In the genomic region with DNA sequence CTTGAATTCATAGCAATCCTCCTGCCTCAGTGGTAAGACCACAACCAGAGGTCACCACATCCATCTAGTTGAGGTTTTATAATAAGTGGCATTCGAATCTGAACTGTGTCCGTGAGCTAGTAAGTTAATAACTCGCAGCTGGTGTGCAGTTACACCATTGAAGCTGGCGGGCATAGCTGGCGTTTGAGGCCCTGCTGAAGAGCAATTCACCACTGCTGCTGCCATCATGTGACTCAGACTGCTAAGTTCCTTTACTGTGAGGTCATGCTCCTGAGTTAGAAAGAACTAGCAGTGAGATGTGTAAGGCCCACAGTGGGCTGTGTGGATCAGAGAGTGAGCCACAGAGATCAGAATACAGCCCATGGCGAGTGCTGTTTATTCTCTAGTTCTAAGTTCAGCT, we compare ENCODE assay signal across 10 mouse cellular contexts. TPM values are rescaled to one million over a fixed set of nuclear protein-coding genes. Genes with fewer than 3 reads are reported as not detected.
DNase-seq lines count a peak whose midpoint lies in the region; ATAC-seq lines count a peak whose summit lies in the region.
"Had no signal": no experiment of that assay in that cellular context is flagged by ENCODE, and none has a peak within 500 bp of the region (broad histone marks: within the 10 kb centered on the region; RNA-seq: fewer than 3 reads in every experiment).

No protein-coding gene starts in this region.

- H3K9ac ChIP-seq in forebrain, embryonic 11.5 days (ENCODE audit: low read length): no peak overlapping the region
- H3K9ac ChIP-seq in forebrain, embryonic 15.5 days (replicated peaks): no peak overlapping the region
- no peak overlapping the region for H3K9ac ChIP-seq in hindbrain, embryonic 13.5 days
- H3K9ac ChIP-seq: kidney, embryonic 15.5 days had no signal

- H3K4me2 ChIP-seq in forebrain, embryonic 11.5 days (ENCODE audit: low read depth, low read length, severe bottlenecking): no peak overlapping the region
- no peak overlapping the region for H3K4me2 ChIP-seq in forebrain, embryonic 15.5 days (replicated peaks)
- H3K4me2 ChIP-seq in hindbrain, embryonic 13.5 days: no peak overlapping the region
- H3K4me2 ChIP-seq: kidney, embryonic 15.5 days had no signal

- ATAC-seq in forebrain, embryonic 11.5 days (replicated peaks; ENCODE audit: low FRiP score): no peak
- ATAC-seq in forebrain, embryonic 15.5 days (replicated peaks): no peak
- no peak for ATAC-seq in hindbrain, embryonic 13.5 days (ENCODE audit: low FRiP score)

- intact Hi-C loops in gastrocnemius, postnatal 14 days (cut with DNase I; ENCODE audit: low total_unique reads): no loop called here
- intact Hi-C loops in heart, postnatal 36 days (cut with DNase I): no loop called here

- peak; percentile 30 for DNase-seq in forebrain, embryonic 11.5 days (ENCODE audit: low spot score)
- peak; percentile 52 for DNase-seq in gastrocnemius, postnatal 14 days
- DNase-seq in heart, postnatal 36 days: peak; percentile 15 to 25
- DNase-seq in lung, postnatal 4 days: peak; percentile 24 to 53
- DNase-seq in cerebellum, adult 9-10 months: no peak
- DNase-seq in midbrain, embryonic 10.5 days (ENCODE audit: low spot score): no peak
- DNase-seq: cerebellum, adult 2 months had no signal

- no peak overlapping the region for H3K27ac ChIP-seq in forebrain, embryonic 11.5 days (ENCODE audit: low read depth, low read length)
- no peak overlapping the region for H3K27ac ChIP-seq in forebrain, embryonic 15.5 days (replicated peaks)
- no peak overlapping the region for H3K27ac ChIP-seq in hindbrain, embryonic 13.5 days
- no peak overlapping the region for H3K27ac ChIP-seq in midbrain, embryonic 10.5 days (replicated peaks)
- H3K27ac ChIP-seq: kidney, embryonic 15.5 days had no signal

- whole genome bisulfite sequencing in forebrain, embryonic 11.5 days: 77% methylated on average over 6 of the region's 6 CpGs
- WGBS in forebrain, embryonic 15.5 days: 71% methylated on average over 6 of the region's 6 CpGs
- 78% methylated on average over 6 of the region's 6 CpGs for WGBS in hindbrain, embryonic 13.5 days
- WGBS in midbrain, embryonic 10.5 days: 92% methylated on average over 6 of the region's 6 CpGs

- no peaks in the 10 kb centered on the region for H3K4me1 ChIP-seq in forebrain, embryonic 11.5 days (replicated peaks; ENCODE audit: control insufficient read depth, insufficient read depth, low read length)
- H3K4me1 ChIP-seq in forebrain, embryonic 15.5 days: no peaks in the 10 kb centered on the region
- H3K4me1 ChIP-seq in hindbrain, embryonic 13.5 days (replicated peaks): no peaks in the 10 kb centered on the region
- no peaks in the 10 kb centered on the region for H3K4me1 ChIP-seq in midbrain, embryonic 10.5 days
- H3K4me1 ChIP-seq: kidney, embryonic 15.5 days had no signal

- no peak overlapping the region for H3K4me3 ChIP-seq in forebrain, embryonic 11.5 days (ENCODE audit: low read depth, low read length)
- no peak overlapping the region for H3K4me3 ChIP-seq in forebrain, embryonic 15.5 days
- no peak overlapping the region for H3K4me3 ChIP-seq in hindbrain, embryonic 13.5 days
- no peak overlapping the region for H3K4me3 ChIP-seq in midbrain, embryonic 10.5 days
- H3K4me3 ChIP-seq: kidney, embryonic 15.5 days had no signal

- H3K36me3 ChIP-seq in forebrain, embryonic 11.5 days (ENCODE audit: control insufficient read depth, insufficient read depth, low read length): no peaks in the 10 kb centered on the region
- H3K36me3 ChIP-seq in forebrain, embryonic 15.5 days: no peaks in the 10 kb centered on the region
- H3K36me3 ChIP-seq in hindbrain, embryonic 13.5 days: no peaks in the 10 kb centered on the region
- no peaks in the 10 kb centered on the region for H3K36me3 ChIP-seq in midbrain, embryonic 10.5 days
- H3K36me3 ChIP-seq: kidney, embryonic 15.5 days had no signal

- no peaks in the 10 kb centered on the region for H3K27me3 ChIP-seq in forebrain, embryonic 11.5 days (ENCODE audit: control insufficient read depth, insufficient read depth, low read length)
- no peaks in the 10 kb centered on the region for H3K27me3 ChIP-seq in forebrain, embryonic 15.5 days
- no peaks in the 10 kb centered on the region for H3K27me3 ChIP-seq in hindbrain, embryonic 13.5 days
- H3K27me3 ChIP-seq in midbrain, embryonic 10.5 days (ENCODE audit: low read depth, poor library complexity, severe bottlenecking): no peaks in the 10 kb centered on the region
- H3K27me3 ChIP-seq: kidney, embryonic 15.5 days had no signal

- H3K9me3 ChIP-seq in forebrain, embryonic 11.5 days (ENCODE audit: control insufficient read depth, low read length): no peaks in the 10 kb centered on the region
- H3K9me3 ChIP-seq in forebrain, embryonic 15.5 days: no peaks in the 10 kb centered on the region
- H3K9me3 ChIP-seq in hindbrain, embryonic 13.5 days: no peaks in the 10 kb centered on the region
- no peaks in the 10 kb centered on the region for H3K9me3 ChIP-seq in midbrain, embryonic 10.5 days (replicated peaks)
- H3K9me3 ChIP-seq: kidney, embryonic 15.5 days had no signal

RNA-seq across cellular contexts. Expression of a gene that starts 12.0 kb away (rescaled TPM):
- polyA plus RNA-seq in forebrain, embryonic 11.5 days (2014; fragmentation: Nextera tagmentation; extraction: Ambion mirVana): 270 and 280 TPM in 2 replicates
- polyA plus RNA-seq in forebrain, embryonic 15.5 days (2015; fragmentation: Nextera tagmentation; extraction: Ambion mirVana): 320 and 350 TPM in 2 replicates
- 100 to 1,000 TPM; 625 to 714 TPM for total RNA-seq in gastrocnemius, postnatal 14 days (2021)
- 100 to 1,000 TPM; 379 to 384 TPM for total RNA-seq in heart, postnatal 36 days (2021)
- polyA plus RNA-seq in hindbrain, embryonic 13.5 days (2015; fragmentation: Nextera tagmentation; extraction: Ambion mirVana): 295 and 300 TPM in 2 replicates
- 196 and 221 TPM in 2 replicates for polyA plus RNA-seq in midbrain, embryonic 10.5 days (2016; fragmentation: Nextera tagmentation; extraction: Ambion mirVana)

Comparison
In these comparisons a context has a peak if more than half of its experiments do, and no peak if none do; other contexts are left out.
1. DNase-seq: peak in forebrain, embryonic 11.5 days (single experiment), gastrocnemius, postnatal 14 days (single experiment), heart, postnatal 36 days (2 of 2) and lung, postnatal 4 days (2 of 2); none in cerebellum, adult 9-10 months (single experiment) and midbrain, embryonic 10.5 days (single experiment).